Comparison of ENCODE assay signal across 10 mouse cellular contexts in the genomic region with DNA sequence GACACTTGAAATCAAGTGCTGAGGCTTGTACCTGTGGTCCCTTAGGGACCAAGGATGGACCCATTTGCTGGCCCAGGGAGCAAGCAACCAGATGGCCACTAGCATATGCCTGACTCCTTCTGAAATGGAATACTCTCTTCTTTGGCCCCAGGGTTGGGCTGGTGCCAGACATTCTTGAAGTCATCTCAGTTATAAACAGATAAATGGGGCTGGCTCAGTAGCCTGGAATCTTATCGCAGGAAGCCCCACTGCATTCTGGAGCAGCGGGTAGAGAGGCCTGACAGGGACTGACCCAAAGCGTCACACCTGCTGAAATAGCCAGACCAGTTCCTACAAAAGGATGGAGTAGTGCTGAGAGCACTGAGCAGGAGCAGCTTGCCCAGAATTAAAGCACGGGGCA. TPM values are rescaled to one million over a fixed set of nuclear protein-coding genes. Genes with fewer than 3 reads are reported as not detected.
DNase-seq lines count a peak whose midpoint lies in the region; ATAC-seq and TF ChIP-seq lines count a peak whose summit lies in the region.
"Had no signal": no experiment of that assay in that cellular context is flagged by ENCODE, and none has a peak within 500 bp of the region (broad histone marks: within the 10 kb centered on the region; RNA-seq: fewer than 3 reads in every experiment).

No protein-coding gene starts in this region.

- intact Hi-C loops in left cerebral cortex, postnatal 36 days (cut with DNase I), result no loop called here

- no peaks in the 10 kb centered on the region for H3K9me3 ChIP-seq in embryonic facial prominence, embryonic 14.5 days (ENCODE audit: control insufficient read depth, low read length)
- H3K9me3 ChIP-seq in embryonic facial prominence, embryonic 10.5 days, result no peaks in the 10 kb centered on the region
- H3K9me3 ChIP-seq in liver, postnatal 0 days (ENCODE audit: low read length), result no peaks in the 10 kb centered on the region
- H3K9me3 ChIP-seq in hindbrain, embryonic 16.5 days (ENCODE audit: control insufficient read depth, low read length), result no peaks in the 10 kb centered on the region
- H3K9me3 ChIP-seq: forebrain, embryonic 10.5 days; hindbrain, embryonic 12.5 days had no signal

- DNase-seq in embryonic facial prominence, embryonic 14.5 days (ENCODE audit: low spot score), result peak; percentile 12
- DNase-seq in embryonic facial prominence, embryonic 10.5 days (ENCODE audit: low spot score), result no peak
- peak; percentile 5 for DNase-seq in liver
- no peak for DNase-seq in liver, postnatal 0 days
- DNase-seq in cerebellum, postnatal 36 days, result peak; percentile 77 to 78
- peak; percentile 76 for DNase-seq in lung, postnatal 10 days
- no peak for DNase-seq in left cerebral cortex, postnatal 36 days (ENCODE audit: low spot score in 2 of 2)

- TF ChIP-seq CTCF in liver, postnatal 0 days (IDR thresholded peaks at IDR 0.05; ENCODE audit: low read depth), result no peak

- no peak overlapping the region for H3K4me3 ChIP-seq in embryonic facial prominence, embryonic 14.5 days (ENCODE audit: low read depth, low read length)
- no peak overlapping the region for H3K4me3 ChIP-seq in embryonic facial prominence, embryonic 10.5 days
- H3K4me3 ChIP-seq in liver, postnatal 0 days (ENCODE audit: low read depth, low read length), result no peak overlapping the region
- no peak overlapping the region for H3K4me3 ChIP-seq in hindbrain, embryonic 16.5 days (ENCODE audit: low read length)
- H3K4me3 ChIP-seq: forebrain, embryonic 10.5 days; hindbrain, embryonic 12.5 days had no signal

- H3K4me2 ChIP-seq in embryonic facial prominence, embryonic 14.5 days (ENCODE audit: low read depth, low read length), result no peak overlapping the region
- H3K4me2 ChIP-seq in liver, postnatal 0 days (ENCODE audit: low read depth, low read length), result no peak overlapping the region
- no peak overlapping the region for H3K4me2 ChIP-seq in hindbrain, embryonic 16.5 days (ENCODE audit: low read length)
- H3K4me2 ChIP-seq: hindbrain, embryonic 12.5 days had no signal

- no peak for ATAC-seq in embryonic facial prominence, embryonic 14.5 days (ENCODE audit: low read depth)
- ATAC-seq in liver, postnatal 0 days, result no peak
- no peak for ATAC-seq in hindbrain, embryonic 16.5 days

- no peaks in the 10 kb centered on the region for H3K4me1 ChIP-seq in embryonic facial prominence, embryonic 14.5 days (ENCODE audit: control insufficient read depth, insufficient read depth, low read length)
- H3K4me1 ChIP-seq in embryonic facial prominence, embryonic 10.5 days, result no peaks in the 10 kb centered on the region
- no peaks in the 10 kb centered on the region for H3K4me1 ChIP-seq in liver, postnatal 0 days (ENCODE audit: insufficient read depth)
- H3K4me1 ChIP-seq in hindbrain, embryonic 16.5 days (ENCODE audit: control insufficient read depth, insufficient read depth, low read depth, low read length), result no peaks in the 10 kb centered on the region
- H3K4me1 ChIP-seq: forebrain, embryonic 10.5 days; hindbrain, embryonic 12.5 days had no signal

- no peak overlapping the region for H3K27ac ChIP-seq in embryonic facial prominence, embryonic 14.5 days (replicated peaks; ENCODE audit: low read depth, low read length)
- H3K27ac ChIP-seq in embryonic facial prominence, embryonic 10.5 days (replicated peaks), result no peak overlapping the region
- H3K27ac ChIP-seq in liver, postnatal 0 days (ENCODE audit: low read depth), result no peak overlapping the region
- H3K27ac ChIP-seq in hindbrain, embryonic 16.5 days (ENCODE audit: low read depth, low read length), result no peak overlapping the region
- H3K27ac ChIP-seq: forebrain, embryonic 10.5 days; hindbrain, embryonic 12.5 days had no signal

- H3K9ac ChIP-seq in embryonic facial prominence, embryonic 14.5 days (ENCODE audit: low read depth, low read length), result no peak overlapping the region
- H3K9ac ChIP-seq in liver, postnatal 0 days (replicated peaks), result no peak overlapping the region
- no peak overlapping the region for H3K9ac ChIP-seq in hindbrain, embryonic 16.5 days (ENCODE audit: low read depth, low read length)
- H3K9ac ChIP-seq: hindbrain, embryonic 12.5 days had no signal

- H3K27me3 ChIP-seq in embryonic facial prominence, embryonic 14.5 days (replicated peaks; ENCODE audit: control insufficient read depth, insufficient read depth, low read length), result no peaks in the 10 kb centered on the region
- no peaks in the 10 kb centered on the region for H3K27me3 ChIP-seq in embryonic facial prominence, embryonic 10.5 days (replicated peaks; ENCODE audit: low read depth, poor library complexity, severe bottlenecking)
- H3K27me3 ChIP-seq in liver, postnatal 0 days (ENCODE audit: insufficient read depth, low read length), result no peaks in the 10 kb centered on the region
- H3K27me3 ChIP-seq in hindbrain, embryonic 16.5 days (replicated peaks; ENCODE audit: control insufficient read depth, insufficient read depth, low read length), result no peaks in the 10 kb centered on the region
- H3K27me3 ChIP-seq: hindbrain, embryonic 12.5 days had no signal

- TF ChIP-seq EP300 in liver, postnatal 0 days (IDR thresholded peaks at IDR 0.05; ENCODE audit: low read depth), result no peak

- peaks cover 49% of the 10 kb centered on the region for H3K36me3 ChIP-seq in embryonic facial prominence, embryonic 14.5 days (ENCODE audit: control insufficient read depth, insufficient read depth, low read length)
- H3K36me3 ChIP-seq in embryonic facial prominence, embryonic 10.5 days (replicated peaks), result peaks cover 75% of the 10 kb centered on the region
- peaks cover 32% of the 10 kb centered on the region for H3K36me3 ChIP-seq in liver, postnatal 0 days (replicated peaks; ENCODE audit: insufficient read depth, low read length)
- peaks cover 15% of the 10 kb centered on the region; the same call in 1 of the 2 replicates for H3K36me3 ChIP-seq in hindbrain, embryonic 16.5 days (ENCODE audit: control insufficient read depth, insufficient read depth, low read length)

- WGBS in embryonic facial prominence, embryonic 14.5 days, result 86% methylated on average over 4 of the region's 4 CpGs
- whole genome bisulfite sequencing in embryonic facial prominence, embryonic 10.5 days, result 96% methylated on average over 4 of the region's 4 CpGs
- 83% methylated on average over 4 of the region's 4 CpGs for WGBS in liver, postnatal 0 days (ENCODE audit: insufficient replicate concordance)
- WGBS in hindbrain, embryonic 16.5 days, result 91% methylated on average over 4 of the region's 4 CpGs

RNA-seq across cellular contexts. Expression of gene N6amt1, which starts 10.2 kb away (rescaled TPM):
- 15.8 and 21.4 TPM in 2 replicates for polyA plus RNA-seq in embryonic facial prominence, embryonic 14.5 days (2014; fragmentation: Nextera tagmentation; extraction: Ambion mirVana)
- polyA plus RNA-seq in embryonic facial prominence, embryonic 10.5 days (2016; fragmentation: Nextera tagmentation; extraction: Ambion mirVana), result 23.3 and 24.0 TPM in 2 replicates
- polyA plus RNA-seq in liver, postnatal 0 days (2015; fragmentation: Nextera tagmentation; extraction: Ambion mirVana), result 9.4 and 10.6 TPM in 2 replicates
- 20.2 and 22.4 TPM in 2 replicates for polyA plus RNA-seq in hindbrain, embryonic 16.5 days (2015; fragmentation: Nextera tagmentation; extraction: Ambion mirVana)
- total RNA-seq in left cerebral cortex, postnatal 36 days (2021), result 10 to 100 TPM; 19.1 to 19.3 TPM

Comparison
In these comparisons a context has a peak if more than half of its experiments do, and no peak if none do; other contexts are left out.
1. DNase-seq: peak in embryonic facial prominence, embryonic 14.5 days (single experiment), liver (single experiment), cerebellum, postnatal 36 days (2 of 2) and lung, postnatal 10 days (single experiment); none in embryonic facial prominence, embryonic 10.5 days (single experiment), liver, postnatal 0 days (single experiment) and left cerebral cortex, postnatal 36 days (0 of 2).